Mouse (Mus musculus): ENCODE results near the gene Krt71.
A peak's percentile ranks its signal among the peaks of the same experiment; 100 is the strongest.
"Not testable (repeated sequence)": the region's sequence is repeated elsewhere in the genome, so short reads cannot be mapped to it uniquely, and the experiment has no call there.

The Krt71 gene

DNA sequence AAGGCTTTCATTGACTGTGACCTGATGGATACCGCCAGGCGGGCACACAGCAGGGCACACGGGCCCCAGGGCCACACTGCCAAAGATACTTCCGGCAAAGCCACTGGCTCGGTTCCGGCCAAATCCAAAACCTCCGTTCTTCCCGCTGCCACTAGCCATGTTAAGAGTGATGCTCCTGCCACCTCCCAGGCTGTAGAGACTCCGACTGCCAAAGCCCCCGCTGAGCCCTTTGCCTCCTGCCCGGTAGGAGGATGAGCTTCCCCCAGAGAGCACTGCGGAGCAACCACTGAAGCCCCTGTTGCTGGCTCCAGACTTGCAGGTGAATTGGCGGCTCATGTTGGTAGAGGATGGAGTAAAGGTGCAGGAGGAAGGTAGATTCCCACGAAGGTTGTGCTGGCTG lies at the start of gene Krt71:
Gene Krt71 (minus strand): TSS at position 399 of the 400 bp plus-strand sequence.
- DNase-seq (ENCODE audit: low read depth, low spot score) = peak; percentile 37

- no peak for DNase-seq (ENCODE audit: low read depth, low spot score)
Observed at GRCm38 (mm10) chr15:101790867-101791266, 48.0 kb upstream of the Krt71 start.

- no peak for DNase-seq (ENCODE audit: low read depth, low spot score)
Observed at GRCm38 (mm10) chr15:101786360-101786759, 43.5 kb upstream of the Krt71 start, which contains the start of gene Krt72. Krt72 (minus strand) TSS chr15:101786460.

DNA sequence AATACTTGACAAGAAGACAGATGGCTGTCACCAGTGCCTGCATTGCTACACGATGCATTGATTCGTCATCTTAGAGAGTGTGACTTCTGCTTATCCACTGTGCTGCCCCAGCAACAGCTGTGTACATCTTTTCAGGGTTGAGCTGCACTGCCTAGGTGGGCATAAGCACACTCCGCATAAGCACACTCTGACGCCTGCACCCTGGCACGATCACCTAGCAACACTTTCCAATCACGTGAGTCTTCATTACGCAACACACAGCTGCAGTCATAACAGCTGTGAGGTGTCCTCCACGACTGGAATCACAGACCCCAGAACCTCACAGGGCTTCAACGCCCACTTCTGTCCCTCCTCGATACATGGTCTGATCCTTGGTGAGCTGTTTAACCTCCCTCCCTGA lies 30.5 kb upstream of the Krt71 start:
- no peak for DNase-seq (ENCODE audit: low read depth, low spot score)

DNA sequence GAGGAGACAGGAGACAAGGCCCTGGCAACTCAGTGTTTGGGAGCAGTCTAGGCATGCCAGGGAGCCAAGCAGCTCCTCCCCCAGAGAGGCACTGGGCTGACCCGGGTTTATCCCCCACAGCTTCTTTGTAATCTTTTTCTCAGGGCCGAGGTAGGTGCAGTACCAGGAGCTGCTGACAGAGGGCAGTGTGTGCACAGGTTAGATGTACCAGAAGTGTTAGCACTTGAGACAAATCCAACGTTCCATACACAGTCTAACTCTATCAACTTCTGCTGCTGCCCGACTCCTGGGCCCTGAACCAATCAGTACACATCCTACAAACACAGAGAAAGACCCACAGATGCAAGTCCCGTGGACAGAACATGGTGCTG lies 29.8 kb upstream of the Krt71 start:
- DNase-seq (ENCODE audit: low read depth, low spot score) = peak; percentile 92

DNA sequence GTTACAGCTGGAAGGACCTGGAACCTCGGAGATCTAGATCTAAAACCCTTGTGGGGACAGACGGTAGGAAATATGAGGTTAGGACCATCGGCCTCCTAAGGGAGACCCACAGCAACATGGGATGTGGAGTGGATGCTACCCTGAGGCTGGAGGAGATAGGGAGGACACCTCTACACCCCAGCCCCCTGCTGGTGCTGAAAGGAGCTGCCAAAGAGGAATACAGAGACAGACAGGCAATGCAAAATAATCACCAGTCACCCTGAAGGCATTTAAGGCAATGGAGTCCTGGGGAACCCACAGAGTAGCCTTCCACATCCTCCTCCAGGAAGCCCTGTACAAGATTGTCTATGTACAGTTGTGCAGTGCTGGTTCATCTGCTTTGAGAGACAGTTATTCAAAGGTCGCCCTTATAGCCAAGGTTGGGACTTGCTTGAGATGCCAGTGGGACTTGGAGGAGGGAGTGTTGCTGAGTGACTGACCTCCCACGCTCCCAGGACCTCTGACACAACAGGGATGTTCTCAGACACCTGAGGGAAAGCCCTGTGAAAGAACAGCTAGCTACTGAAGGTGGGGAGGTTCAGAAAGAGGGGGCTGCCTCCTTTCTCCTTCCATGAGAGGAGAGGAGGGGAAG lies 29.3 kb upstream of the Krt71 start:
- peak; percentile 63 for DNase-seq (ENCODE audit: low read depth, low spot score)

- DNase-seq (ENCODE audit: low read depth, low spot score) = no peak
Observed at GRCm38 (mm10) chr15:101770226-101770625, 27.3 kb upstream of the Krt71 start.

- no peak for DNase-seq (ENCODE audit: low read depth, low spot score)
Observed at GRCm38 (mm10) chr15:101737786-101738185, 5.1 kb downstream of the Krt71 start.

GRCm38 (mm10) chr15:101730653-101731052 lies 12.3 kb downstream of the Krt71 start:
- no peak for DNase-seq (ENCODE audit: low read depth, low spot score)

DNA sequence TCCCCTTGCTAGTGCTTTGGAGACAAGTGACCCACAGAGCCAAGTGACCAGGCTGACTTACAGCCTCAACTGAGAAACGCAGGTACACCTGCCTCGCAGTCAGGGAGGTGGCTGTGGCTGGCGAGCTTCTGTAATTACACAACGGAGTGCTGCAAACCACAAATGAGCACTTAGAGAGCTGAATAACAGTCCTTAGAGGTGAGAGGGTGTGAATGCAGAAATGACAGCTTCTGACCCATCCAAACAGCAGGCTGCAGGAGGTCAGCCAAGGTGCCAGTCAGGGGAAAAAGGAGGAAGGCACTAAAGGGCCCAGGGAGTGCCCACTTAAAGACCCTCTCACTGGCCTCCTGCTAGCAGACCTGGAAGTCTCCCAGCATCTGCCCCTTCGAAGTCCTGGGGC lies 18.2 kb downstream of the Krt71 start:
- DNase-seq (ENCODE audit: low read depth, low spot score) = no peak

DNA sequence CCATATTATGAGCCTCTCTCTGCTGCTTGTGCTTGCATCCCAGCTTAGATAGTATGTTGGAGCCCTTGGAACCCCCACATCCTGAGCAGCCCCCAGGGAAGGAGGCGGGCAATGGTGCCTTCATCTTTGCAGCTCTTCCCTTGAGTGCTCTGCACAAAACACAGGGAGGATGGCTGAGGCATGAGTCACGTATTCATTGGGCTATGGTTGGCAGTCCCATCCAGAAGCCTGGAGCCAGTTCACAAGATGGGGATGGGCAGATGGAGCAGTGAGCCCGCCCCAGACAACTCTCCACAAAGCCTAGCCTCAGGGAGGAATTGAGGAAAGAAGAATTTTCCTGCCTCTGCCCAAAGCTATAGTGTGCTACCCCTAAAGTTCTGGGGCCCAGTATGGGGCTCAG lies 27.1 kb downstream of the Krt71 start:
- no peak for DNase-seq (ENCODE audit: low read depth, low spot score)

DNA sequence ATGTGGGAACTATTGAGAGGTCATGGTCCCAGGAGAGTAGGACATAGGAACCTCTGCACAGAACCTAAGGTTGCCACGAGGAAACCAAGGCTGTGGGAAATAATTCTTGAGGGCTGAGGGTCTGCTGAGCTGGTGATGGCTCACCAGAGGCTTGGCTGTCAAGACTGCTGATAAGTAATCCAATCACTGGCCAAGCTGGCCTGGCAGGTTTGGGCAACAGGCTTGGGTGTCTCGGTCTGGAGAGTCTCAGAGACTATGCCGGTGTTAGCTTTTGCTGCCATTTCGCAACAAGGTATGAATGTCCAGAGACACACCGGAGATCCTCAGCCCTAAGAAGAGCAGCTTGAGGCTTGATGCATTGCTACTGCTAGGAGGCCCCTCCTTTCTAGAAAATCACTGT lies 28.6 kb downstream of the Krt71 start:
- DNase-seq (ENCODE audit: low read depth, low spot score) = no peak

- no peak for DNase-seq (ENCODE audit: low read depth, low spot score)
Observed at GRCm38 (mm10) chr15:101713731-101714130, 29.2 kb downstream of the Krt71 start.

DNA sequence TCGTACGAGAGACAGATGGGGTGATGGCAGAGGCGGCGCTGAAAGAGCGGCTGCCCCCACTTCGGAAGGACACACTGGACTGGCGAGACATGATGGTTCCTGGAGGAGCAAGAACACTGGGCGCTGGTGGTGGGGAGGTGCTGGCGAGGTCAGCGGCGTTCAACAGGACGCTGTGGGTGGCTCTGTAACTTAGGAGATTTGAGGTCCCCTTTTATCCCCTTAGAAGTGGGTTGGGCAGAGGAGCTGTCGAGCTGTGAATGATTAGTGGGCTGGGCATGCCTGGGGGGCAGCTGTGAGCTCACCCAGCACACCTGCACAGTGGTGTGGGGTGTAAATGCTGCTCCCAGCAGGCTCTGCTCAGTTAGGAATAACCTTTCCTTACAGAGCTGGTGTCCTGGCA lies 30.2 kb downstream of the Krt71 start, which contains the start of gene Krt5:
Gene Krt5 (minus strand): TSS at position 179 of the 400 bp plus-strand sequence.
- no peak for DNase-seq (ENCODE audit: low read depth, low spot score)

- DNase-seq (ENCODE audit: low read depth, low spot score) = peak; percentile 25
Observed at GRCm38 (mm10) chr15:101708683-101709082, 34.2 kb downstream of the Krt71 start.

DNA sequence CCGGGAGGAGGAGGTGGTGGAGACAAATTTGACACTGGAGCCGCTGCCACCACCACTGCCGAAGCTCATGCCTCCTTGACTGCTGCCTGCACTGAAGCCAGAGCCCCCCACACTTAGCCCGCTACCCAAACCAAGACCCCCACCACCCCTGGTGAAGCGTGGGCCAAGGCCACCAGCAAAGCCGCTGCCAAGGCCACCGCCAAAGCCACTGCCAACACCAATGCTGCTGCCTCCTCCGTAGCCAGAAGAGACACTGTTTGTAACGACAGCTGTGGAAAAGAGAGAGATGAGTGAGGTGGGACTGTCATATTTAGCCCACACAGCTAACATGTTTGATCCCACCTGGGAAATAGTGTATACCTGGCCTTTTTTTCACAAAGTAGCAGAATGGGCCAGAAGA lies 35.5 kb downstream of the Krt71 start:
- no peak for DNase-seq (ENCODE audit: low read depth, low spot score)

- DNase-seq (ENCODE audit: low read depth, low spot score) = peak; percentile 72
Observed at GRCm38 (mm10) chr15:101704066-101704465, 38.8 kb downstream of the Krt71 start.

- DNase-seq (ENCODE audit: low read depth, low spot score) = peak; percentile 68
Observed at GRCm38 (mm10) chr15:101702380-101702779, 40.5 kb downstream of the Krt71 start.

DNA sequence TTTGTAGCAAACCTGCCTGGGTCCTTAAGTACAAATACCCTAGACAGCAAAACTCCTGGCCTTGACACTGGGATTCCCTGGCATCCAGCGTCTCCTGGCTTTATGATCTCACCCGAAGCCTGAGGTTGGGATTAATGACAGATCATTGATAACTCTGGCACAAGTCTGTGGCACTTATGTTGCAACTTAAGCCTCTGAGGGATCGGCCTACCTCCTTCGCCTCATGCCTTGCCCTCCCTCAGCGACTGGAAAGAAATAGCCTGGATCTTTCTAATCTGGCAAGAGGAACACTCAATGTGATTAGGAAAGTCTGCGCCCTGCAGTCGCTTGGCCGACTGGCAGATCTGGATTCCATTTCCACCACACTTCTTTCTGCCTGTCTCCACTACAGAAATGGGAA lies 43.0 kb downstream of the Krt71 start:
- DNase-seq (ENCODE audit: low read depth, low spot score) = no peak

DNA sequence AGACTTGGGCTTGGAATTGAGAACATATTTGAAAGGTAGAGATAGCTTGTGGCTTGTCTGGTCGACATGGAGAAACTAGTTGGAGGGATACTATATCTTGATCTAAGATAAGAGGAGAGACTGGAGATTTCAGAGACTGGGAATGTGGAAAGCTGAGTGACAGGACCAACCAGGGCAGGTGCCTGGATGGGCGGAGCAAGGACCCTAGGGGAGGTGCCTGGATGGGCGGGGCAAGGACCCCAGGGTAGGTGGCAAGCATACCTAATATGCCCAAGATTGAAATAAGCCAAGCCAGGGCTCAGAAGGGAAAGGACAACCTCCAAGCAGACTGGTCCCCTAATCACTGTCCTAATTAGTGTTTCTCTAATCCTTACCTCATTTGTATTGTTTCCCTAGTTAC lies 43.7 kb downstream of the Krt71 start:
- no peak for DNase-seq (ENCODE audit: low read depth, low spot score)

- DNase-seq (ENCODE audit: low read depth, low spot score) = no peak
Observed at GRCm38 (mm10) chr15:101697326-101698188, 45.4 kb downstream of the Krt71 start.

DNA sequence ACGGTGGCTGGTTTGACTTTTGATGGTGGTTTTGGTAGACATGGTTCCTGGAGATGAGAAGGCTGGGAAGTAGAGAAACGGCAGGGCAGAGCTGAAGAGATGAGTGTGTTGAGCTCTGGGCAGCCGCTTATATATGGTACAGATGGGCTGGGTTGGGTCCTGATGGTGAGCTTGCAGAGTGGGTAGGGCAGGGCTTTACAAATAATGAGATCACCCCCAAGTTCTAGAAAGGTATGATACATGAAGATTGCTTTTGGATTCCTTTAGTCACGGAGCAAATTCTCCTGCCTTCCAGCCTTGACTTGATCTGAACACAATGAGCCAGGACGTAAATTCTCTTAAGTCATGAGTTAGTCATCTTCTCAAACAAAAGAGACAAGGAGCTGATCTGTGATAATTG lies 48.7 kb downstream of the Krt71 start, which contains the start of gene Krt6a:
Gene Krt6a (minus strand): TSS at position 101 of the 400 bp plus-strand sequence.
- no peak for DNase-seq (ENCODE audit: low read depth, low spot score)

- not testable (repeated sequence) for DNase-seq (ENCODE audit: low read depth, low spot score)
Observed at GRCm38 (mm10) chr15:101690460-101690859, 52.4 kb downstream of the Krt71 start.
